Comparison of ENCODE assay signal across 41 mouse cellular contexts in the genomic region with DNA sequence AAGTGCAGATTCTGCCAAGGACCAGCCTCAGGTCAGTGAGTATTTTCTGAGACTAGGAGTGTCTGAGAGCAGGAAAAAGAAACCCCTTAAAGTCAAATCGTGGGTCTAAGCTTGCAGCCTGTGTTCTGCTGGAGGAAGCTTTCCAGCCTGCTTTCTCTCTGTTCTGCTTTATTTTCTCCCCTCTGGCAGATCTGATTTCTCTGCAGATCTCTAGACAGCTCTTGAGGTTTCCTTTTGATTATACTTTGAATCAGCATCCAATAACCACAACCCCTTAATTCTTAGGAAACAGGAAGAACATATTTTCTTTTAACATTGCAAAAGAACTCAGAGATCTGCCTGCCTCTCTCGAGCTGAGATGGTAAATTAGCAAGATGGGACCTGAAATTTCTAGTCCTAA. TPM values are rescaled to one million over a fixed set of nuclear protein-coding genes. Genes with fewer than 3 reads are reported as not detected.
"Had no signal": no experiment of that assay in that cellular context is flagged by ENCODE, and none has a peak within 500 bp of the region (broad histone marks: within the 10 kb centered on the region; RNA-seq: fewer than 3 reads in every experiment).

No protein-coding gene starts in this region.

RNA-seq across cellular contexts. Expression of a gene that starts 3.5 kb away (rescaled TPM):
- total RNA-seq: heart, postnatal 10 days; heart, postnatal 14 days; heart, postnatal 25 days; heart, postnatal 36 days; heart, postnatal 4 days; hindbrain, postnatal 0 days; layer of hippocampus, adult 18-20 months; layer of hippocampus, adult 2 months; layer of hippocampus, adult 8-10 months; layer of hippocampus, postnatal 10 days; layer of hippocampus, postnatal 14 days; layer of hippocampus, postnatal 25 days; layer of hippocampus, postnatal 36 days; left cerebral cortex, adult 18-20 months; left cerebral cortex, adult 2 months had no signal
- polyA plus RNA-seq: heart, embryonic 10.5 days; heart, embryonic 11.5 days; heart, embryonic 12.5 days; heart, embryonic 13.5 days; heart, embryonic 14.5 days; heart, embryonic 15.5 days; heart, embryonic 16.5 days; heart, postnatal 0 days; hindbrain, embryonic 10.5 days; hindbrain, embryonic 11.5 days; hindbrain, embryonic 12.5 days; hindbrain, embryonic 13.5 days; hindbrain, embryonic 14.5 days; hindbrain, embryonic 15.5 days; hindbrain, embryonic 16.5 days; hindbrain, postnatal 0 days; inflammation-experienced regulatory T-cells, adult 6 months; intestine, embryonic 14.5 days; intestine, embryonic 15.5 days; intestine, embryonic 16.5 days; intestine, postnatal 0 days; kidney, adult 2 months; kidney, embryonic 14.5 days; kidney, embryonic 15.5 days; kidney, embryonic 16.5 days; kidney, postnatal 0 days; large intestine, adult 2 months had no signal

RNA-seq across cellular contexts. Expression of a gene that starts 28.2 kb away (rescaled TPM):
- total RNA-seq: layer of hippocampus, adult 18-20 months; layer of hippocampus, postnatal 25 days; left cerebral cortex, adult 18-20 months had no signal
- polyA plus RNA-seq: inflammation-experienced regulatory T-cells, adult 6 months had no signal

RNA-seq across cellular contexts. Expression of a gene that starts 30.0 kb away (rescaled TPM):
- total RNA-seq: heart, postnatal 10 days; heart, postnatal 14 days; heart, postnatal 25 days; heart, postnatal 36 days; heart, postnatal 4 days; hindbrain, postnatal 0 days; layer of hippocampus, adult 18-20 months; layer of hippocampus, adult 2 months; layer of hippocampus, adult 8-10 months; layer of hippocampus, postnatal 10 days; layer of hippocampus, postnatal 14 days; layer of hippocampus, postnatal 25 days; layer of hippocampus, postnatal 36 days; left cerebral cortex, adult 18-20 months; left cerebral cortex, adult 2 months had no signal
- polyA plus RNA-seq: heart, embryonic 10.5 days; heart, embryonic 11.5 days; heart, embryonic 12.5 days; heart, embryonic 13.5 days; heart, embryonic 14.5 days; heart, embryonic 15.5 days; heart, embryonic 16.5 days; heart, postnatal 0 days; hindbrain, embryonic 10.5 days; hindbrain, embryonic 11.5 days; hindbrain, embryonic 12.5 days; hindbrain, embryonic 13.5 days; hindbrain, embryonic 14.5 days; hindbrain, embryonic 15.5 days; hindbrain, embryonic 16.5 days; hindbrain, postnatal 0 days; inflammation-experienced regulatory T-cells, adult 6 months; intestine, embryonic 14.5 days; intestine, embryonic 15.5 days; intestine, embryonic 16.5 days; intestine, postnatal 0 days; kidney, adult 2 months; kidney, embryonic 14.5 days; kidney, embryonic 15.5 days; kidney, embryonic 16.5 days; kidney, postnatal 0 days; large intestine, adult 2 months had no signal

RNA-seq across cellular contexts. Expression of a gene that starts 48.7 kb away (rescaled TPM):
- total RNA-seq: heart, postnatal 10 days; heart, postnatal 14 days; heart, postnatal 25 days; heart, postnatal 36 days; heart, postnatal 4 days; hindbrain, postnatal 0 days; layer of hippocampus, adult 18-20 months; layer of hippocampus, adult 2 months; layer of hippocampus, adult 8-10 months; layer of hippocampus, postnatal 10 days; layer of hippocampus, postnatal 14 days; layer of hippocampus, postnatal 25 days; layer of hippocampus, postnatal 36 days; left cerebral cortex, adult 18-20 months; left cerebral cortex, adult 2 months had no signal
- polyA plus RNA-seq: heart, embryonic 10.5 days; heart, embryonic 11.5 days; heart, embryonic 12.5 days; heart, embryonic 13.5 days; heart, embryonic 14.5 days; heart, embryonic 15.5 days; heart, embryonic 16.5 days; heart, postnatal 0 days; hindbrain, embryonic 10.5 days; hindbrain, embryonic 11.5 days; hindbrain, embryonic 12.5 days; hindbrain, embryonic 13.5 days; hindbrain, embryonic 14.5 days; hindbrain, embryonic 15.5 days; hindbrain, embryonic 16.5 days; hindbrain, postnatal 0 days; inflammation-experienced regulatory T-cells, adult 6 months; intestine, embryonic 14.5 days; intestine, embryonic 15.5 days; intestine, embryonic 16.5 days; intestine, postnatal 0 days; kidney, adult 2 months; kidney, embryonic 14.5 days; kidney, embryonic 15.5 days; kidney, embryonic 16.5 days; kidney, postnatal 0 days; large intestine, adult 2 months had no signal
